Mouse (Mus musculus) adrenal gland, postnatal 4 days (tissue): Measurements from ENCODE around the gene Chrm1. TPM values are rescaled to one million over a fixed set of nuclear protein-coding genes. Genes with fewer than 3 reads are reported as not detected.
"Not testable (repeated sequence)": the region's sequence is repeated elsewhere in the genome, so short reads cannot be mapped to it uniquely, and the experiment has no call there.

Experiments
- DNase-seq, 2 experiments: peaks; one replicate each; pipeline ENCODE4 v3.0.0; 2021 to 2022; ENCODE audit warnings: low spot score in 2 of 2, mixed read lengths in 2 of 2
- total RNA-seq, 2 experiments: library from RNA; stranded (reverse); gene quantifications; 2 replicates each; pipeline ENCODE4 v1.2.3; 2021

The Chrm1 gene
- total RNA-seq, 2 experiments from 2014 or later = 2.7 to 3.0 TPM

DNA sequence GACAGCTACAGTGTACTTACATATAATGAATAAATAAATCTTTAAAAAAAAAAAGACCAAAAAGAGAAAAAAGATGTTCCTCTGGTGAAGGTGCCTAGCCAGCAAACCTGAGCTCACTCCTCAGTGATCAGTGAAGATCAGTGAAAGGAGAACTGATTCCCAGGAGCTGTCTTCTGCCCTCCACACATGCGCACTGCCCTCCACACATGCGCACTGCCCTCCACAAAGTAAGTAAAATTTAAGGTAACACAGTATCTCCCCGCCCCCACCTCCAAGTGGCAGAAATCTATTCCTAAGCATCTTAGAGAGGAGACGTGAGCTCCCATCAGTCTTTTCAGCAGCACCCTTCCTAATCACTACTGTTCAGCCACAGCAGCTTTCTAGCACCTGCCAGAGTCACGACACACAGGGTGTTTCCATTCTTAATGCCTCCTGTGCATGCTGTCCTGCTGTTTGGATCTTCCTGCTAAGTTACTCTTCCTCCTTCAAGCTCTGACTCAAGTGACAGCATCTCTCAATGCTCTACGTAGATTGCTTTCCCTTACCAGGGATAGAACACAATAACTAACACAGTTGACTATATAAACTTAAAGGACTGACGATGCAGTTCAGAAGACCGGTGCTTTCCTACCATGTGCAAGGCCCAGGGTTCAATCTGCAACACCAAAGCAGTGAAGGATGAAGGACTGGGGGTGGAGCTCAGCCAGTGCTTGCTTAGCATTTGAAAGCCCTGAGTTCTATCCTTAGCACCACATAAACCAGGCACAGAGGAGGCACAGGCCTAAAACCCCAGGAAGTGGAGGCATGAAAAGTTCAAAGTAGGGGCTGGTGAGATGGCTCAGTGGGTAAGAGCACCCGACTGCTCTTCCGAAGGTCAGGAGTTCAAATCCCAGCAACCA, 52.5 kb downstream of the Chrm1 start:
- DNase-seq = no peak

DNA sequence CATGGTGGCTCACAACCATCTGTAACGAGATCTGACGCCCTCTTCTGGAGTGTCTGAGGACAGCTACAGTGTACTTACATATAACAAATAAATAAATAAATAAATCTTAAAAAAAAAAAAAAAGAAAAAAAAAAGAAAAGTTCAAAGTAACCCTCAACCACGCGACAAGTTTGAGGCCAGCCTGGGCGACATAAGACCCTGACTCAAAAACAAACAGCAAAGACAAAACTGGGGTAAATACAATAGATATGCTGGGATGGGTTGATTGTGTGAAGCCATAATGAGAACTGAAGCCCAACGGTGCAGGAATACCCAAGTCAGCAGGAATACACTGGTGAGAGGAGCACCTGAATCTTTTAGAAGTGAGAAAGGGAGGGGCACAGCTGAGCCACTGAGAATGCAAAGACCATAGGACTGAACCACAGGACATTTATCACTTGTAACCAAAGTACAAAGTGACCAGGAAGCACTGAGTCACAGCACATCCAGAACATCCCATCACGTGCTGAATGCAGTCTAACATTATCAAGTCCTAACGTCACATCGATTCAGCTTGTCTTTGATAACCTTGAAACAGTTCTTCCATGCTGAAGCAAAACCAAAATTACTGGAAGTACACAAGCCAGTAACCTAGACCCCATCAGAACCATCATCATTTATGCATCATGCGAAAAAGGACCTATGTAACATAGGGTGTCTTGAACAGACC, 53.3 kb downstream of the Chrm1 start:
- DNase-seq = no peak

DNA sequence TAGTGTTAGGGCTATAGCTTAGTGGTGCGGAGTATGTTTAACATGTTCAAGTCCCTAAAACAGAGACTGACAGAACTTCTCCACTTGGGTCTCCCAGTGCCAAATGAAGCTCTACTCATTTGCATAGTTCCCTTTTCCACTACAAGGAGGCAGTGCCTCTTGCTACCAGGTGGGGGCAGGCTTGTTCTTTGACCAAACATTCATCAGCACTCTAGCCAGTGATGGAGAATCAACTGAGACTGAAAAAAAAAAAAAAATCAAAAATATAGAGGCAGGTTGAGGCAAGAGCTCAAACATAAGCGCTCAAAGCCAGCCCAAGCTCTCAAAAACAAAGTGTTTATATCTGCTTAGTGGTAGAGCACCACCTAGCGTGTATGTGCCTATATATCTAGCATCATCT, 54.8 kb downstream of the Chrm1 start:
- peak; percentile 25 to 27 for DNase-seq

DNA sequence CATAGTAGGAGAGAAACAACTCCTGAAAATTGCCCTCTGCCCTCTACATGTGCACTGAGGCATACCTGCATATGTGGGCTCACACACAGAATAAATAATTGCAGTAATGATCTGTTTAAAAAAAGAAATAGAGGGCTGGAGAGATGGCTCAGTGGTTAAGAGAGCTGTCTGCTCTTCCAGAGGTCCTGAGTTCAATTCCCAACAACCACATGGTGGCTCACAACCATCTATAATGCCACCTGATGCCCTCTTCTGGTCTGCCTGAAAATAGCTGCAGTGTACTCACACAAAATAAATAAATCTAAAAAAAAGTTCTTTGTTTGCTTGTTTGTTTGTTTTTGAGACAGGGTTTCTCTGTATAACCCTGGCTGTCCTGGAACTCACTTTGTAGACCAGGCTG, 55.4 kb downstream of the Chrm1 start:
- DNase-seq = not testable (repeated sequence)

DNA sequence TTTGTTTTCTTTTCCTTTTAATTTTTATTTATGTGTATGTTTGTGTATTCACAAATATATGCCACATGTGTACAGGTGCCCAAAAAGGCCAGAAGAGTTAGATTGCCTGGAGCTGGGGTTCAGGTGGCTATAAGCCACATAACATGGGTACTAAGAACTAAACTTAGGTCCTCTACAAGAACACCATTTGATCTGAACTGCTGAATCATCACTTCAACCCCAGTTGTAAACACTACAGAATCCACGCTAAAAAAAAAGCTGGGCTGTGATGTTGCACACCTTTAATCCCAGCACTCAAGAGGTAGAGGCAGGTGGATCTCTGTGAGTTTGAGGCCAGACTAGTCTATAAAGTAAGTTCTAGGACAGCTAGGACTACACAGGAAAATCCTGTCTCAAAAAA, 57.8 kb downstream of the Chrm1 start:
- no peak for DNase-seq

DNA sequence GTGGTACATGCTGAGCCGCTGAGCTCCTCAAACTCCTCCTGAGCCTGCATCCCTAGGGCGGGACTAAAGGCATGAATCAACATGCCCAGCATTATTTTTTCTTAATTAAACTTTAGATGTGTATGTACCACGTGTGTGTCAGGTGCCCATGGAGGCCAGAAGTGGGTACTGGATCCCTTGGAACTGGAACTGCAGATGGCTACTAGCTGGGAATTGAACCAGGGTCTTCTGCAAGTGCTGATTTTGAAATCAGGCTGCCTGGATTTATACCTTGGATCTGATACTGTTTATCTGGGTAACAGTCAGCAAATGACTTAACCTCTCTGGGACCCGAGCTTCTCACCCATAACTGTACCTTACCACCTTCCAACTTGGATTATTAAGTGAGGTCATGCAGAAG, 58.4 kb downstream of the Chrm1 start:
- no peak for DNase-seq

DNA sequence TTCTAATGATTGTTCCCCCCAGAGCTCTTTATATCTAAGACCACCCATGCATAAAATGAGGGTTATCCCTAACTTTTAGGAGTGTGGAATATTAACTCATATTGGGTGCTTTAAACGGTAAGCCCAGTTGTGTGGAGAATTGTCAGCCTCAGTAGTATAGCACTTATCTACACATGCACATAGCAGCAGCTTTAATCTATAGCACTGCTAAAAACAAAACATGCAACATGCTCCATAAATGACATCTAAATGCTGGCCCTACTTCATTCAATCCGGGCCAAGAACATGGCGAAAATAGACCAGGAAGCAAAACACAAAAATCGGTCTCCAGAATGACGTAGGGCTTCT, 58.9 kb downstream of the Chrm1 start:
- DNase-seq = no peak

DNA sequence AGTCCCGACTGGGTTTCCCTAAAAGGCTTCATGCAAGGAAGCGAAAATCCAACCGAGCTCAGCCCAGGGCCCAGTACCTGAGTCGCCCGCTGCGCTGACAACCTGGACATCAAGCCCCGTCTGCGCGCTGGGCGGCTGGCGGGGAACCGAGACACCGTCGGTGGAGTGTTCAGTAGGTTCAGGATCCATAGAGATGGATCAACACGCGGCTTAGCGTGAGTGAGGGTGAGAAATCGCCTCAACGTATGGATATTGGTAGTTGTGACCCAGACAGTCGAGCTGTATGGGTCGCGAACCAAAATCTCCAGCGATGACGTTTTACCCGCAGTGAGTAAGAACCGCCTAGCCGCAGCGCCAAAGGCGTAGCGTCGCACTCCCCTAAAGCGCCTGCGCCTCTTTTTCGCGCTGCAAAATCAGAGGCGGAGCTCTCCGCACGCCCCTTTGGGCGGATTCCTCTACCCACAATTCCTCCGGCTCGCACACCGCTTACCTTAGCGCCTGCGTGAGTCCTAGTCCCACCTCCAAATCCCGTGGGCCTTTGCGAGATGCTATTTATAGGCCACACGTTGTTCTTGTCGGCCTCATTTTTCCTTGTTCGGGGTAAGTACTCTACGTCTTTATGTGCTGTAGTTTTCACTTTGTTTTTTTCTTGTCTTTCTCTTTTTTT, 59.5 kb downstream of the Chrm1 start, which contains the start of gene Slc3a2:
Gene Slc3a2 (minus strand): TSS at position 463 of the 667 bp plus-strand sequence.
- DNase-seq = peak; percentile 75 to 90

DNA sequence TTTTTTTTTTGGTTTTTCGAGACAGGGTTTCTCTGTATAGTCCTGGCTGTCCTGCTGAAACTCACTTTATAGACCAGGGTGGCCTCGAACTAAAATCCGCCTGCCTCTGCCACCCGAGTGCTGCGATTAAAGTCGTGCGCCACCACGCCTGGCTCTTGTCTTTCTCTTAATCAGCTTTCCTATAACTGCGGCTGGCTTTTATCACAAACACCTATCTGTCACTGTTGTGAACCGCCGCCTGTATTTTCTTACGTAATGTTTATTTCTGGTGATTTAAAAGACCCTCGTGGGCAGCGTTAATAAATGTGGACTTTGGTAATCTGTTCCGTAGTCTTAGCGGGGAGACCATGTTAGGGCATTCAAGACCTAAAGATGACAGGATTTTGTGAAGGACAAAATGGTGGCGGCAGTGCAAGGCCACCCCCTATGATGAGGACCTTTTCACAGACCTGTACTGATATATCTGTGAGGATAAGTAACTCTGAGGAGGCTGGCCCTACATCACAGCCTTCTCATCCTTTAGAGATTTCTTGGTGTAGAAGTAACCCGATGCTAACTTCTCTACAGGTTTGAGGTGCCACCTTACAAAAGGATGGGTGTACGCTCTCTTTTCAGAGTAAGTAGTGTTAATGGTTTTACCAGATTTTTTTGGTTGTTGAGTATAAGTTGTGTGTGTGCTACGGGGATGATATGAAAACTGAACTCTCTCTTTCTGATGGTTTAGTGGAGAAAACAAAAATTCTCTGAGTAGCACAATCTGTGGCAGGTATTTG, 60.2 kb downstream of the Chrm1 start:
- no peak for DNase-seq

DNA sequence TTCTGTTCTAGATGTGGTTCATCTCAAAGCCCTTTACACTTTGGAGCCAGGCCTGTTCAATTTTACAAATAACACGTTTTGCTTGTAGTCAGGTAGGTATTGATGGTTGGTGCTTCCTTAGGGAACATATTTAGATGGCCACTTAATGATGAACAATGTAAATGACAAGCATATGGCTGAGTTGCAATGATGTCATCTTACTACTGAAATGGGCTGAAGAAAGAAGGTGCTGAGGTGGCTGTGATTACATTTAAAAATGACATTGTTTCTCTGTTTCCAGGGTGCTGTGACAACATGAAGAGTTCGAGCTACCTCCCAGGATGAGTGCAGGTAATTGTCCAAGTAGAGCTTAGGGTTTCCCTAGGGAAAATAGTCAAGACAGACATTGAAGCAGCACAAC, 60.8 kb downstream of the Chrm1 start:
- no peak for DNase-seq

DNA sequence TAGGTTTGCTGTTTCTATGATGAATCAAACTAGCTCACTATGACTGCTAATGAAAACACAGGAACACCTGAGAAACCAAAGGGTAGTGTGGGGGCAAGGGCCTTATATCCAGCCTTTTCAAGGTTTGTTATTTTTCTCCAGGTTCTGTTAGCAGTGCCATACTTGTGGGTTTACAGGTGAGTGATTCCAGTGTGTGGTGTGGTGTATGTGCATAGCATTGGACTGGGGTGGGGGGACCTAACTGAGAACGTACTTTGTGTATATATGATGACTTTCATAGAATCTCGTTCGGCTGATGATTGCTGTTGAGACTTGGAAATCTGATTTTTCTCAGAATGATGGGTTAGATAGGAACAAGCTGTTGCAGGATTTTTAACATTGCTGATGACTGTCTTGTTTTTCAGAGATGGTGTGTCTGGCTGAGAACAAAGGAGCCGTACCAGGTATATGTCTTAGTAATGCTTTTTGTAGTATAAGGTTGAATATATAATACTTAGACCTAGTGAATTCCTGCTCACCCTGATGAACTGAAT, 61.6 kb downstream of the Chrm1 start:
- DNase-seq = no peak

DNA sequence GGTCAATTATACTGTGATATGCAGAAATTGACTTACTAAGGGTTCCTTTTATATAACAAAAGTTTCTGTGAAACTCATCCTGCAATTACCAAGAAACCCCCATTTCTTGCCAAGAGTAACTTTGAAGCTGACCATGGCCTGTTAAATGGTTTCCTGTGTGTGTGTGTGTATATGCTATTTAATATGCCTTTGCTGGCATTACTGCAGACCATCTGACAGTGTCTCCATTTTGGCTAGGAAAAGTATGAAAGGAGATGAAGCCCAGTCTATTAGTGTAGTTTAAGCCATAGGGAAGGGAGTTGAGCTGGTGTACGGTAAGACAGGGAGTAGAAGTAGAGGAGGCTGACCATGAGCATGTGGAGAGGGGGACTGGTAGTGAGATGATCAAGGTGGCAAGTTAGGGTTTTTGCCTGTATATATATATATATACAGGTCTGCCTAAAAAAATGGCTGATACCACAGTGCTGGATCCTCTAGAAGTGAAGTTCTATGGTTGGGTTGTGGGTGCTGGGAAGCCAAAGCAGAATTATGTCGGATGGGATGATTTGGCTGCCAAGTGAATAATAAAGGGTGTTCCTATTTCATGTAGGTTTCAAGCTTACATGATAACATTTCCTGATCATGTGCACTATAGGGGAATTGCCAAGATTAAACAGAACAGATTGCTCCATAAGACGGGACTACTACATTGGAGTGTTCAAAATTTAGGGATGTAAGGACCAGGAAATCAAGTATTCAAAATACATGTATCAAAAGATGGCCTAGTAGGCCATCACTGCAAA, 63.2 kb downstream of the Chrm1 start:
- DNase-seq = no peak

DNA sequence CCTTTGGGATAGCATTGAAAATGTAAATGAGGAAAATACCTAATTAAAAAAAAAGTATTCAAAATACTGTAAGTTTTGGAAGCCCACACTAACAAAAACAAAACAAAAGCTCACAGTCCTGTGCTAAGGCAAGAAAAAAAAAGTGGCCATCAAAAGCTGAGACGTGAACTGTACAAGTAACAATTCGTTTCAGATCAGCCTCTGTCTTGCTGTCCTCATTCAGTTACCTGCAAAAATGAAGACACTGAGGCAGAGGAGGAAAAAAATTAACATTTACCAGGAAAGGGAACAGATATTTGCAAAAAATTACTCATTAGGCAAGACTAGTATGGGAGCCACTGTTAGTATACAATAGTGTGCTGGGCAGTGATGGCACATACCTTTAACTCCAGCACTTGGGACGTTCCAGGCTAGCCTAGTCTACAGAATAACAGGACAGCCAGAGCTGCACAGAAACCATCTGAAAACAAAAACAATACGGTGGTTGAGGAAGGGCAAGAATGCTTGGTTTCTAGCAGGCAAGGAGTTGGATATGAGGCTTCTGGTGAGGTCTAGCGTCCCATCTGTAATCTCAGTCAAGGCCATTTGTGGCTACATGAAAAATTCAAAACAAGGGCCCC, 64.0 kb downstream of the Chrm1 start:
- DNase-seq = no peak

DNA sequence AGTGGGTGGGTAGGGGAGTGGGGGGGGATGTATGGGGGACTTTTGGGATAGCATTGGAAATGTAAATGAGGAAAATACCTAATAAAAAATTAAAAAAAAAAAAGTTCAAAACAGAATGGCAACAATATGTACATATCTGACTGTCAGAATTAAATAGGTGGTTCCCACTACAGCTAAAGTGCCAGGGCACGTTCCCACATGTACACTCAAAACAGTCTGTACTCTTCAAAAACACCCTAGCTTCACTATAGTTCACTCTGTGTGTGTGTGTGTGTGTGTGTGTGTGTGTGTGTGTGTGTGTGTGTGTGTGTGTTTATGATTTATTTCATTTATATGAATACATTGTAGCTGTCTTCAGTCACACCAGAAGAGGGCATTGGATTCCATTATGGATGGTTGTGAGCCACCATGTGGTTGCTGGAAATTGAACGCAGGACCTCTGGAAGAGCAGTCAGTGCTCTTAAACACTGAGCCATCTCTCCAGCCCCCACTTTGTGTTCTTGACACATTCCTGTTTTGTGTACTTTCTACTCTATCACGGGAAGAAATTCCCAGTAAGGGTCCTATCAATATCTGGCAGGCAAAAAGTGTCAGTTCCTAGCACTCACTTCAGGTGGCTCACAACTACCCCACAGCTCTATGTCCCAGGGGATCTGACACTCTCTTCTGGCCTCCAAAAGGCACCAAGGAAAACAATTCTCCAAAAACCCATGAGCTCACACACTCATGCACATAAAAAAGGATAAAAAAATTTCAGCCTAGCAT, 64.9 kb downstream of the Chrm1 start:
- DNase-seq = not testable (repeated sequence)

Other genes starting within 250 kb of the Chrm1 start
- 10 to 100 TPM in 1 of 2 experiments, under 1 TPM in 1; 0.87 to 12.2 TPM for gene Slc22a8, start 72.5 kb upstream of the Chrm1 start, total RNA-seq
- gene Slc22a6, start 45.8 kb upstream of the Chrm1 start, total RNA-seq = 1 to 10 TPM in 1 of 2 experiments, under 1 TPM in 1; 0.20 to 7.5 TPM
- gene Slc3a2, start 59.6 kb downstream of the Chrm1 start, total RNA-seq = 100 to 1,000 TPM; 161 to 174 TPM
- 10 to 100 TPM; 64.2 to 64.3 TPM for gene Wdr74, start 72.0 kb downstream of the Chrm1 start, total RNA-seq
- gene 1700092M07Rik, start 76.9 kb downstream of the Chrm1 start, total RNA-seq = 1 to 10 TPM; 2.3 to 2.5 TPM
- gene Stx5a, start 77.6 kb downstream of the Chrm1 start, total RNA-seq = 100 to 1,000 TPM; 118 to 125 TPM
- gene Nxf1, start 93.3 kb downstream of the Chrm1 start, total RNA-seq = 100 to 1,000 TPM; 124 to 145 TPM
- gene Tmem223, start 107.2 kb downstream of the Chrm1 start, total RNA-seq = 100 to 1,000 TPM; 102 to 103 TPM
- gene Tmem179b, start 110.7 kb downstream of the Chrm1 start, total RNA-seq = 10 to 100 TPM; 65.4 to 68.6 TPM
- 10 to 100 TPM; 18.3 to 18.9 TPM for gene Taf6l, start 122.6 kb downstream of the Chrm1 start, total RNA-seq
- gene Polr2g, start 134.8 kb downstream of the Chrm1 start, total RNA-seq = 100 to 1,000 TPM; 103 TPM
- gene Zbtb3, start 138.8 kb downstream of the Chrm1 start, total RNA-seq = 1 to 10 TPM; 2.0 to 2.4 TPM
- gene Ttc9c, start 155.5 kb downstream of the Chrm1 start, total RNA-seq = 10 to 100 TPM; 32.1 to 34.3 TPM
- 10 to 100 TPM; 73.5 to 83.1 TPM for gene Hnrnpul2, start 156.2 kb downstream of the Chrm1 start, total RNA-seq
- gene AC129217.1, start 166.0 kb downstream of the Chrm1 start, total RNA-seq = not detected
- 100 to 1,000 TPM in 1 of 2 experiments, 10 to 100 TPM in 1; 91.5 to 102 TPM for gene Bscl2, start 173.7 kb downstream of the Chrm1 start, total RNA-seq
- gene Gng3, start 175.4 kb downstream of the Chrm1 start, total RNA-seq = 10 to 100 TPM; 14.5 to 16.3 TPM
- 1 to 10 TPM; 3.5 to 4.2 TPM for gene Lrrn4cl, start 187.0 kb downstream of the Chrm1 start, total RNA-seq
- 100 to 1,000 TPM; 217 to 224 TPM for gene Ubxn1, start 207.7 kb downstream of the Chrm1 start, total RNA-seq
- gene Uqcc3, start 217.1 kb downstream of the Chrm1 start, total RNA-seq = 10 to 100 TPM; 56.6 to 59.1 TPM
- gene Lbhd1, start 219.9 kb downstream of the Chrm1 start, total RNA-seq = 10 to 100 TPM; 11.8 to 12.7 TPM
- not detected for gene Gm49403, start 220.1 kb downstream of the Chrm1 start, total RNA-seq
- 10 to 100 TPM; 36.7 to 37.7 TPM for gene 1810009A15Rik, start 225.1 kb downstream of the Chrm1 start, total RNA-seq
- gene Gm49416, start 225.1 kb downstream of the Chrm1 start, total RNA-seq = 1 to 10 TPM; 2.8 to 3.3 TPM
- gene Ints5, start 229.2 kb downstream of the Chrm1 start, total RNA-seq = 10 to 100 TPM; 29.6 to 30.9 TPM
- gene Ganab, start 234.3 kb downstream of the Chrm1 start, total RNA-seq = 100 to 1,000 TPM; 183 to 194 TPM